Mouse (Mus musculus) heart, embryonic 14.5 days (tissue): ENCODE results near the gene Chadl. TPM values are rescaled to one million over a fixed set of nuclear protein-coding genes. Genes with fewer than 3 reads are reported as not detected.

ENCODE experiments used
- ATAC-seq: fragments of 200-750 bp; cut with Nextera tagmentation; 2 replicates; pipeline ENCODE4 v1.8.0; 2017; ENCODE audit warnings: low read depth, moderate TSS enrichment; ENCODE audit not compliant: insufficient number of reproducible peaks, insufficient read depth, low FRiP score
- H3K27ac ChIP-seq, 2 experiments: fragments of 200-500 bp in 1 of 2; fragments of 300-500 bp in 1 of 2; sonication (generic) in 1 of 2; replicated peaks in 1 of 2; 2 replicates each; pipeline ENCODE4 v1.5.1; 2012 to 2014; ENCODE audit warnings: low read depth in 2 of 2, low read length in 2 of 2, control low read depth in 1 of 2, mild to moderate bottlenecking in 1 of 2, mixed read lengths in 1 of 2; ENCODE audit not compliant: control insufficient read depth in 1 of 2, insufficient read depth in 1 of 2
- H3K27me3 ChIP-seq: fragments of 300-500 bp; sonication (generic); 2 replicates; pipeline ENCODE4 v1.6.1; 2014; ENCODE audit warnings: mild to moderate bottlenecking, low read length, control low read depth; ENCODE audit not compliant: control insufficient read depth, insufficient read depth
- H3K36me3 ChIP-seq: fragments of 300-500 bp; sonication (generic); 2 replicates; pipeline ENCODE4 v1.6.1; 2014; ENCODE audit warnings: mild to moderate bottlenecking, control low read depth, low read length, mixed read lengths; ENCODE audit not compliant: control insufficient read depth, insufficient read depth
- H3K4me1 ChIP-seq, 2 experiments: fragments of 200-500 bp in 1 of 2; fragments of 300-500 bp in 1 of 2; sonication (generic) in 1 of 2; 2 replicates each; pipeline ENCODE4 v1.6.1; 2012 to 2014; ENCODE audit warnings: low read length in 2 of 2, control low read depth in 1 of 2, mixed read lengths in 1 of 2; ENCODE audit not compliant: control insufficient read depth in 2 of 2, insufficient read depth in 2 of 2
- H3K4me2 ChIP-seq: fragments of 300-500 bp; sonication (generic); 2 replicates; pipeline ENCODE4 v1.6.1; 2014; ENCODE audit warnings: mild to moderate bottlenecking, low read length
- H3K4me3 ChIP-seq, 2 experiments: fragments of 200-500 bp in 1 of 2; fragments of 300-500 bp in 1 of 2; sonication (generic) in 1 of 2; 2 replicates each; pipeline ENCODE4 v1.5.1; 2012 to 2014; ENCODE audit warnings: low read length in 2 of 2, mild to moderate bottlenecking in 2 of 2, control low read depth in 1 of 2, low read depth in 1 of 2, moderate library complexity in 1 of 2; ENCODE audit not compliant: control insufficient read depth in 1 of 2, insufficient read depth in 1 of 2
- H3K9ac ChIP-seq: fragments of 300-500 bp; sonication (generic); 2 replicates; pipeline ENCODE4 v1.6.1; 2014; ENCODE audit warnings: mild to moderate bottlenecking, low read length
- H3K9me3 ChIP-seq: fragments of 300-500 bp; sonication (generic); 2 replicates; pipeline ENCODE4 v1.6.1; 2016; ENCODE audit warnings: low read length, control low read depth; ENCODE audit not compliant: control insufficient read depth
- WGBS: fragments of 180-500 bp; shearing (Covaris S2); extraction: QIAGEN DNeasy Blood & Tissue Kit; methylation state at CpG from one replicate; pipeline ENCODE4 v1.1.7; 2014; 5-methylcytosine and 5-hydroxymethylcytosine counted together
- polyA plus RNA-seq: library from polyadenylated mRNA; unstranded; fragments of >200 nt; fragmentation: Nextera tagmentation; extraction: Ambion mirVana; gene quantifications from 2 replicates; pipeline ENCODE4 v1.2.1, GENCODE M21; 2014

Gene Chadl
- polyA plus RNA-seq, 1 experiment from 2014 or later, result 1.3 TPM

- H3K4me3 ChIP-seq, result no peak overlapping the region
- H3K27ac ChIP-seq, result no peak overlapping the region
- 92% methylated on average over 8 of the region's 8 CpGs for WGBS
- H3K9ac ChIP-seq, result no peak overlapping the region
- no peaks in the 10 kb centered on the region for H3K4me1 ChIP-seq
- peaks cover 74% of the 10 kb centered on the region for H3K36me3 ChIP-seq
- no peaks in the 10 kb centered on the region for H3K27me3 ChIP-seq
- ATAC-seq, result no peak
- H3K4me2 ChIP-seq, result no peak overlapping the region
- no peaks in the 10 kb centered on the region for H3K9me3 ChIP-seq
Observed at GRCm38 (mm10) chr15:81649516-81650455, 47.3 kb downstream of the Chadl start.

Other genes starting within 250 kb of the Chadl start
- gene Rbx1, start 231.0 kb downstream of the Chadl start, polyA plus RNA-seq, result 426 and 448 TPM in 2 replicates
- gene Ep300, start 111.9 kb downstream of the Chadl start, polyA plus RNA-seq, result 15.0 and 15.2 TPM in 2 replicates
- 14.0 and 15.0 TPM in 2 replicates for gene L3mbtl2, start 33.4 kb downstream of the Chadl start, polyA plus RNA-seq
- gene Zc3h7b, start 47.8 kb upstream of the Chadl start, polyA plus RNA-seq, result 23.1 and 26.6 TPM in 2 replicates
- 71.1 and 75.3 TPM in 2 replicates for gene Rangap1, start 48.2 kb upstream of the Chadl start, polyA plus RNA-seq
- 23.4 and 25.8 TPM in 2 replicates for gene Tef, start 105.1 kb upstream of the Chadl start, polyA plus RNA-seq
- 10.3 and 12.4 TPM in 2 replicates for gene Tob2, start 161.5 kb upstream of the Chadl start, polyA plus RNA-seq
- 103 and 106 TPM in 2 replicates for gene Phf5a, start 174.6 kb upstream of the Chadl start, polyA plus RNA-seq
- 571 and 598 TPM in 2 replicates for gene Aco2, start 175.0 kb upstream of the Chadl start, polyA plus RNA-seq
- 154 and 156 TPM in 2 replicates for gene Polr3h, start 229.0 kb upstream of the Chadl start, polyA plus RNA-seq
- 5.5 and 6.7 TPM in 2 replicates for gene Csdc2, start 239.5 kb upstream of the Chadl start, polyA plus RNA-seq